Mouse (Mus musculus): ENCODE results near the gene Ufl1. TPM values are rescaled to one million over a fixed set of nuclear protein-coding genes. Genes with fewer than 3 reads are reported as not detected.

The Ufl1 gene
- total RNA-seq, 2 experiments from 2014 or later = 38.8 to 43.7 TPM

Other genes with a start within 250 kb of the Ufl1 start
- 1 to 10 TPM; 2.5 to 3.9 TPM for gene Fhl5, start 38.9 kb downstream of the Ufl1 start, total RNA-seq (2021)